Mouse (Mus musculus): ENCODE results near the gene Atg7. TPM values are rescaled to one million over a fixed set of nuclear protein-coding genes. Genes with fewer than 3 reads are reported as not detected.

The Atg7 gene
- polyA plus RNA-seq, 1 experiment = 18.7 TPM

DNA sequence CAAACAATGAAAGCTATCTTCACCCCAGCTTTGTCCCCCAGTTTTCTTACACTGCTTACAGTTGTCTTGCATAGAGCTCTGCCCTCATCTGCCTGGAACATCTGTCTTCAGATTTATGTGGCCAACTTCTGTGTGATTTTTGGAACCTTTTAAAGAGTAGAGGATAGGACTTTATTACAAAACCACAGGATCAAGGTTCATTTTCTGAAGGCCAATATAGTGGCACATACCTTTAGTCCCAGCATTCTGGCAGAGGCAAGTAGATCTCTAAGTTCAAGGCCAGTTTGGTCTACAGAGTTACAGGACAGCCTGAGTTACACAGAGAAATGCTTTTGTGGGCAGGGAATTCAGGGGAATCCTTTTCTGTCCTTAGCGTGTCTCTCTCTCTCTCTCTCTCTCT, 3.3 kb downstream of the Atg7 start:
- no peak for TF ChIP-seq E2F4 (IDR thresholded peaks at IDR 0.05; ENCODE audit: insufficient read depth)
- no peak for TF ChIP-seq POLR2A (IDR thresholded peaks at IDR 0.05; ENCODE audit: insufficient read length, low read depth)
- no peak for TF ChIP-seq TCF3 (IDR thresholded peaks at IDR 0.05; ENCODE audit: insufficient read length, low read depth)
- no peak for TF ChIP-seq TCF12 (IDR thresholded peaks at IDR 0.05; ENCODE audit: insufficient read depth, poor library complexity, severe bottlenecking)
- no peak for TF ChIP-seq SRF (IDR thresholded peaks at IDR 0.05; ENCODE audit: control insufficient read depth, insufficient read length, low read depth)
- no peak for TF ChIP-seq CEBPB (IDR thresholded peaks at IDR 0.05; ENCODE audit: insufficient read depth, poor library complexity, severe bottlenecking)
- Histone ChIP-seq H3K27me3 (ENCODE audit: control insufficient read depth, insufficient read depth, insufficient read length) (no peaks in the 10 kb centered on the region), H3ac (ENCODE audit: control insufficient read depth, insufficient read length) (no peak overlapping the region), H3K4me2 (ENCODE audit: low read depth) (no peak overlapping the region), H3K4me3 (no peak overlapping the region), H3K36me3 (ENCODE audit: control insufficient read depth, insufficient read depth) (no peaks in the 10 kb centered on the region), H3K79me2 (ENCODE audit: control insufficient read depth, insufficient read depth) (peaks cover 13% of the 10 kb centered on the region)

DNA sequence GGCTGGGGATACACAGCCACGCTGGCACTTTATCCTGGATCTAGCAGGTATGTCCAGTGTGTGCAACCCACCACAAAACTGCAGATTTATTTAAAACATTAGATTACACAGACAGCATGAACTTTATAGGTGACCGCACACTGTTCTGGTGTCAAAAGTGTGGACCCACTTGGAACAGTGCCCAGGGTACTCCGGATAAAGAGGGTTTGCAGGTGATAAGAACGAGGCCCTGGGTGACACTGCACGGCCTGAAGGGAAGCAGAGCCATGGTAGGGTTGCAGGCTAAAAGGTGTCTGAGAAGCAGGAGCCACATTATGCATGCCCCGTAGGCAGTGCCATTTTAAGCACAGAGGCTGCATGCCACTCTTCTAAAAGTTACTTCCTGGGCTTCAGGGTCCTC, 4.1 kb downstream of the Atg7 start:
- H3ac ChIP-seq (ENCODE audit: control insufficient read depth, insufficient read length) = no peak overlapping the region
- H3K4me2 ChIP-seq (ENCODE audit: low read depth) = no peak overlapping the region
- no peak for TF ChIP-seq MYOG (IDR thresholded peaks at IDR 0.05; ENCODE audit: control insufficient read depth in 1 of 3, insufficient read depth in 1 of 3, insufficient read length in 2 of 3, low read depth in 2 of 3)
- TF ChIP-seq TCF12 (IDR thresholded peaks at IDR 0.05; ENCODE audit: insufficient read depth, poor library complexity, severe bottlenecking) = no peak
- no peak for TF ChIP-seq REST (IDR thresholded peaks at IDR 0.05; ENCODE audit: insufficient read depth, insufficient read length)
- no peak for TF ChIP-seq SRF (IDR thresholded peaks at IDR 0.05; ENCODE audit: control insufficient read depth, insufficient read length, low read depth)
- no peak for TF ChIP-seq POLR2AphosphoS2 (IDR thresholded peaks at IDR 0.05; ENCODE audit: insufficient read length, low read depth)
- no peak for TF ChIP-seq USF1 (IDR thresholded peaks at IDR 0.05; ENCODE audit: low read depth)
- no peak for TF ChIP-seq POLR2A (IDR thresholded peaks at IDR 0.05; ENCODE audit: insufficient read length, low read depth)
- TF ChIP-seq MYOD1 (IDR thresholded peaks at IDR 0.05; ENCODE audit: control insufficient read depth in 1 of 3, insufficient read length in 2 of 3, low read depth in 2 of 3) = no peak
- no peak for TF ChIP-seq TCF3 (IDR thresholded peaks at IDR 0.05; ENCODE audit: insufficient read length, low read depth)
- TF ChIP-seq E2F4 (IDR thresholded peaks at IDR 0.05; ENCODE audit: insufficient read depth) = no peak
- TF ChIP-seq CEBPB (IDR thresholded peaks at IDR 0.05; ENCODE audit: insufficient read depth, poor library complexity, severe bottlenecking) = no peak
- no peaks in the 10 kb centered on the region for H3K36me3 ChIP-seq (ENCODE audit: control insufficient read depth, insufficient read depth)
- H3K79me2 ChIP-seq (ENCODE audit: control insufficient read depth, insufficient read depth) = peaks cover 13% of the 10 kb centered on the region
- H3K27me3 ChIP-seq (ENCODE audit: control insufficient read depth, insufficient read depth, insufficient read length) = no peaks in the 10 kb centered on the region
- no peak overlapping the region for H3K4me3 ChIP-seq

DNA sequence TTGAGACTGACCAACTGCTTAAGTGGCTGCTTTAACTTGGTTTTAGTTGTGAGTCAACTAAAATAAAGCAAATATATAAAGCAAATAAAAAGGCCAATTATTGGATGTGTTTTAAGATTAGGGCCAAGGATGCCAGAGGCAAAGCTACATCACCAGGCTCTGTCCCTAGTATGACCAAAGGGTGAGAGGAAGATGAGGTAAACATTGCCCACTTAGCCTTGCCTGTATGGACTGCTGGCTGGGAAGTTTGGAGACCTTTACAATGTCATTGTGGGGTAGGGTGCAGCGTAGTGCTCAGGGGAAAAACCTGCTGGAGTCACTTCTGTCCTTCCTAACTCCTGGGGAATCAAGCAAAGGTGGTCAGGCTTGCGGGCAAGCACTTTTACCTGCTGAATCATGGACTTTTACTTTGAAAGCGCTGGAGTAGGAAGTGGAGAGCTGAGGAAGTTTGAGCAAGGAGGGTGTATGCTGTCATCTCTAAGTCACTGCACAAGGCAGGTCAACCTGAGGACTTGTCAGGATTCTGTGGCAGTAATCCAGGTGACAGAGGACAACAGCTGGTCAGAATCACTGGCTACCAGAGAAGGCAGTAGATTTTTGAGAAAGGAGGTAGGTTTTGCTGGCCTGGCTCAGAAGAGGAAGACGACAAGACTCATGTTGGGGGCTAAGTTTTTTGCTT, 5.6 kb downstream of the Atg7 start:
- Histone ChIP-seq H3K4me3 (no peak overlapping the region), H3K4me2 (ENCODE audit: low read depth) (no peak overlapping the region), H3K79me2 (ENCODE audit: control insufficient read depth, insufficient read depth) (peaks cover 8% of the 10 kb centered on the region), H3K27me3 (ENCODE audit: control insufficient read depth, insufficient read depth, insufficient read length) (no peaks in the 10 kb centered on the region), H3ac (ENCODE audit: control insufficient read depth, insufficient read length) (no peak overlapping the region), H3K36me3 (ENCODE audit: control insufficient read depth, insufficient read depth) (no peaks in the 10 kb centered on the region)
- TF ChIP-seq MAX (IDR thresholded peaks at IDR 0.05; ENCODE audit: low read depth) = no peak
- no peak for TF ChIP-seq TCF3 (IDR thresholded peaks at IDR 0.05; ENCODE audit: insufficient read length, low read depth)
- TF ChIP-seq POLR2A (IDR thresholded peaks at IDR 0.05; ENCODE audit: insufficient read length, low read depth) = no peak
- TF ChIP-seq MYOD1 (IDR thresholded peaks at IDR 0.05; ENCODE audit: control insufficient read depth in 1 of 3, insufficient read length in 2 of 3, low read depth in 2 of 3) = no peak
- no peak for TF ChIP-seq TCF12 (IDR thresholded peaks at IDR 0.05; ENCODE audit: insufficient read depth, poor library complexity, severe bottlenecking)
- TF ChIP-seq E2F4 (IDR thresholded peaks at IDR 0.05; ENCODE audit: insufficient read depth) = no peak
- TF ChIP-seq SRF (IDR thresholded peaks at IDR 0.05; ENCODE audit: control insufficient read depth, insufficient read length, low read depth) = no peak
- no peak for TF ChIP-seq REST (IDR thresholded peaks at IDR 0.05; ENCODE audit: insufficient read depth, insufficient read length)
- TF ChIP-seq CEBPB (IDR thresholded peaks at IDR 0.05; ENCODE audit: insufficient read depth, poor library complexity, severe bottlenecking) = no peak
- no peak for TF ChIP-seq MYOG (IDR thresholded peaks at IDR 0.05; ENCODE audit: control insufficient read depth in 1 of 3, insufficient read depth in 1 of 3, insufficient read length in 2 of 3, low read depth in 2 of 3)
- TF ChIP-seq POLR2AphosphoS2 (IDR thresholded peaks at IDR 0.05; ENCODE audit: insufficient read length, low read depth) = no peak
- no peak for TF ChIP-seq USF1 (IDR thresholded peaks at IDR 0.05; ENCODE audit: low read depth)

- Histone ChIP-seq H3K4me2 (ENCODE audit: low read depth) (no peak overlapping the region), H3K36me3 (ENCODE audit: control insufficient read depth, insufficient read depth) (no peaks in the 10 kb centered on the region), H3K79me2 (ENCODE audit: control insufficient read depth, insufficient read depth) (no peaks in the 10 kb centered on the region), H3K27me3 (ENCODE audit: control insufficient read depth, insufficient read depth, insufficient read length) (no peaks in the 10 kb centered on the region), H3ac (ENCODE audit: control insufficient read depth, insufficient read length) (no peak overlapping the region), H3K4me3 (no peak overlapping the region)
- TF ChIP-seq MYOG (IDR thresholded peaks at IDR 0.05; ENCODE audit: control insufficient read depth in 1 of 3, insufficient read depth in 1 of 3, insufficient read length in 2 of 3, low read depth in 2 of 3) = no peak
- TF ChIP-seq POLR2A (IDR thresholded peaks at IDR 0.05; ENCODE audit: insufficient read length, low read depth) = no peak
- no peak for TF ChIP-seq USF1 (IDR thresholded peaks at IDR 0.05; ENCODE audit: low read depth)
- TF ChIP-seq E2F4 (IDR thresholded peaks at IDR 0.05; ENCODE audit: insufficient read depth) = no peak
- no peak for TF ChIP-seq REST (IDR thresholded peaks at IDR 0.05; ENCODE audit: insufficient read depth, insufficient read length)
- TF ChIP-seq POLR2AphosphoS2 (IDR thresholded peaks at IDR 0.05; ENCODE audit: insufficient read length, low read depth) = no peak
- no peak for TF ChIP-seq TCF12 (IDR thresholded peaks at IDR 0.05; ENCODE audit: insufficient read depth, poor library complexity, severe bottlenecking)
- no peak for TF ChIP-seq CEBPB (IDR thresholded peaks at IDR 0.05; ENCODE audit: insufficient read depth, poor library complexity, severe bottlenecking)
- no peak for TF ChIP-seq MYOD1 (IDR thresholded peaks at IDR 0.05; ENCODE audit: control insufficient read depth in 1 of 3, insufficient read length in 2 of 3, low read depth in 2 of 3)
- TF ChIP-seq TCF3 (IDR thresholded peaks at IDR 0.05; ENCODE audit: insufficient read length, low read depth) = no peak
- no peak for TF ChIP-seq SRF (IDR thresholded peaks at IDR 0.05; ENCODE audit: control insufficient read depth, insufficient read length, low read depth)
- no peak for TF ChIP-seq MAX (IDR thresholded peaks at IDR 0.05; ENCODE audit: low read depth)
Observed at GRCm38 (mm10) chr6:114652209-114652608, 9.3 kb downstream of the Atg7 start.

Data from myocyte (in vitro differentiated cells).